Mouse (Mus musculus): Measurements from ENCODE around the gene Cbx5. TPM values are rescaled to one million over a fixed set of nuclear protein-coding genes. Genes with fewer than 3 reads are reported as not detected.

Cbx5 gene
- polyA plus RNA-seq, 1 experiment from 2014 or later, result 177 TPM

- Histone ChIP-seq H3K4me2 (ENCODE audit: low read length) (no peak overlapping the region), H3K27ac (replicated peaks; ENCODE audit: low read depth, low read length) (peak overlapping the region; percentile 50), H3K4me1 (ENCODE audit: control insufficient read depth, insufficient read depth, low read length) (peaks cover 11% of the 10 kb centered on the region), H3K9me3 (ENCODE audit: control insufficient read depth, low read length) (no peaks in the 10 kb centered on the region), H3K36me3 (ENCODE audit: control insufficient read depth, insufficient read depth, low read length) (no peaks in the 10 kb centered on the region), H3K9ac (replicated peaks; ENCODE audit: low read length) (no peak overlapping the region), H3K4me3 (replicated peaks; ENCODE audit: low read depth, low read length) (no peak overlapping the region), H3K27me3 (ENCODE audit: control insufficient read depth, insufficient read depth, low read length) (peaks cover 64% of the 10 kb centered on the region)
- DNase-seq (no peak), ATAC-seq (ENCODE audit: low FRiP score, low TSS enrichment) (no peak)
- 13% methylated on average over 3 of the region's 3 CpGs for WGBS
Observed at GRCm38 (mm10) chr15:103167786-103168185, 71.8 kb downstream of the Cbx5 start.

DNA sequence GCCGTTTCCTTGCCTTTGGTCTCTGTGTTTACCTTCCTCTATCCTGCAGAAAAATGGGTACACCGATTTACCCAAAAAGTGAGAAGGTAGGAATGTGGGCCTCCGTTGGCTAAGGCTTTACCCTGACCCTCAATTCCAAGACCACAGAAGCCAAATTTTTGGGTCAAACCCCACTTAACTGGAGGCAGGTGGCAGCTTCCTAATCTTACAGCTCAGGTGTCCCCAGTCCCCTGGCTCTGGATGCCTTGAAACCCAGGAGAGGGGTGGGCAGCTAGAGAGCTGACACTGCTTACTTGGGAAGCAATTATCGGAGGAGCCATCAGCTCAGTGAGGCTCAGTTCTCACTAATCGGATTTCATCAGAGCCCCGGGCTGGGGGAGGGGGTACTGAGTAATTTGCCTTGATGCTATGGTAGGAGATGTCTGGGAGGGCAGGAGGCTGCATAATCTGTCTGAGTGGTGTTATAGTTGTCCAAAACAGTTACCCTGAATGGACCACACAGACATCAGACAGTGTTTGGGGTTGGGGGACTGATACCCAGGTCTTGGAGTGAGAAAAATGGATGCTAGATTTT, 72.5 kb downstream of the Cbx5 start, which contains the start of gene Smug1:
Smug1 (minus strand) TSS at position 51 of the 574 bp plus-strand sequence.
- Histone ChIP-seq H3K4me3 (replicated peaks; ENCODE audit: low read depth, low read length) (no peak within 1 kb of the TSS), H3K9ac (replicated peaks; ENCODE audit: low read length) (no peak within 1 kb of the TSS), H3K27ac (replicated peaks; ENCODE audit: low read depth, low read length) (peak within 1 kb of the TSS; percentile 50), H3K4me1 (ENCODE audit: control insufficient read depth, insufficient read depth, low read length) (peaks cover 16% of the 10 kb centered on the region), H3K27me3 (ENCODE audit: control insufficient read depth, insufficient read depth, low read length) (peaks cover 58% of the 10 kb centered on the region), H3K9me3 (ENCODE audit: control insufficient read depth, low read length) (no peaks in the 10 kb centered on the region), H3K36me3 (ENCODE audit: control insufficient read depth, insufficient read depth, low read length) (no peaks in the 10 kb centered on the region), H3K4me2 (ENCODE audit: low read length) (no peak within 1 kb of the TSS)
- DNase-seq (no peak), ATAC-seq (ENCODE audit: low FRiP score, low TSS enrichment) (no peak)
- 29% methylated on average over 6 of the region's 6 CpGs for WGBS

GRCm38 (mm10) chr15:103165924-103166323, 73.7 kb downstream of the Cbx5 start:
- Histone ChIP-seq H3K9ac (replicated peaks; ENCODE audit: low read length) (no peak overlapping the region), H3K36me3 (ENCODE audit: control insufficient read depth, insufficient read depth, low read length) (no peaks in the 10 kb centered on the region), H3K4me1 (ENCODE audit: control insufficient read depth, insufficient read depth, low read length) (peaks cover 20% of the 10 kb centered on the region), H3K9me3 (ENCODE audit: control insufficient read depth, low read length) (no peaks in the 10 kb centered on the region), H3K4me3 (replicated peaks; ENCODE audit: low read depth, low read length) (no peak overlapping the region), H3K27ac (replicated peaks; ENCODE audit: low read depth, low read length) (no peak overlapping the region), H3K27me3 (ENCODE audit: control insufficient read depth, insufficient read depth, low read length) (peaks cover 46% of the 10 kb centered on the region), H3K4me2 (ENCODE audit: low read length) (no peak overlapping the region)
- 29% methylated on average over 5 of the region's 5 CpGs for WGBS
- DNase-seq, result no peak
- ATAC-seq (ENCODE audit: low FRiP score, low TSS enrichment), result no peak

GRCm38 (mm10) chr15:103165379-103165778, 74.2 kb downstream of the Cbx5 start:
- H3K36me3 ChIP-seq (ENCODE audit: control insufficient read depth, insufficient read depth, low read length), result no peaks in the 10 kb centered on the region
- peaks cover 20% of the 10 kb centered on the region for H3K4me1 ChIP-seq (ENCODE audit: control insufficient read depth, insufficient read depth, low read length)
- DNase-seq (peak; percentile 97), ATAC-seq (ENCODE audit: low FRiP score, low TSS enrichment) (peak; percentile 24; the same call in 1 of the 2 replicates)
- H3K4me2 ChIP-seq (ENCODE audit: low read length), result no peak overlapping the region
- no peak overlapping the region for H3K9ac ChIP-seq (replicated peaks; ENCODE audit: low read length)
- no peaks in the 10 kb centered on the region for H3K9me3 ChIP-seq (ENCODE audit: control insufficient read depth, low read length)
- H3K4me3 ChIP-seq (replicated peaks; ENCODE audit: low read depth, low read length), result no peak overlapping the region
- no peak overlapping the region for H3K27ac ChIP-seq (replicated peaks; ENCODE audit: low read depth, low read length)
- H3K27me3 ChIP-seq (ENCODE audit: control insufficient read depth, insufficient read depth, low read length), result peaks cover 40% of the 10 kb centered on the region
- under 1% methylated on average over 13 of the region's 13 CpGs for WGBS

- H3K4me3 ChIP-seq (replicated peaks; ENCODE audit: low read depth, low read length), result peak overlapping the region; percentile 63
- peak overlapping the region; percentile 62 for H3K9ac ChIP-seq (replicated peaks; ENCODE audit: low read length)
- H3K36me3 ChIP-seq (ENCODE audit: control insufficient read depth, insufficient read depth, low read length), result no peaks in the 10 kb centered on the region
- H3K4me1 ChIP-seq (ENCODE audit: control insufficient read depth, insufficient read depth, low read length), result peaks cover 11% of the 10 kb centered on the region
- 0 out of 2 replicates have a peak overlapping the region, but pooled peaks have one; percentile 49 for H3K27ac ChIP-seq (replicated peaks; ENCODE audit: low read depth, low read length)
- H3K9me3 ChIP-seq (ENCODE audit: control insufficient read depth, low read length), result no peaks in the 10 kb centered on the region
- ATAC-seq (ENCODE audit: low FRiP score, low TSS enrichment), result peak; percentile 83
- peak; percentile 99 for DNase-seq
- peak overlapping the region; percentile 76 for H3K4me2 ChIP-seq (ENCODE audit: low read length)
- peaks cover 26% of the 10 kb centered on the region for H3K27me3 ChIP-seq (ENCODE audit: control insufficient read depth, insufficient read depth, low read length)
- WGBS, result 8% methylated on average over 25 of the region's 25 CpGs
Observed at GRCm38 (mm10) chr15:103163182-103163919, 76.3 kb downstream of the Cbx5 start.

GRCm38 (mm10) chr15:103157585-103157984, 82.0 kb downstream of the Cbx5 start:
- Histone ChIP-seq H3K9ac (replicated peaks; ENCODE audit: low read length) (no peak overlapping the region), H3K9me3 (ENCODE audit: control insufficient read depth, low read length) (no peaks in the 10 kb centered on the region), H3K4me1 (ENCODE audit: control insufficient read depth, insufficient read depth, low read length) (peaks cover 17% of the 10 kb centered on the region), H3K4me2 (ENCODE audit: low read length) (no peak overlapping the region), H3K4me3 (replicated peaks; ENCODE audit: low read depth, low read length) (no peak overlapping the region), H3K27me3 (ENCODE audit: control insufficient read depth, insufficient read depth, low read length) (no peaks in the 10 kb centered on the region), H3K36me3 (ENCODE audit: control insufficient read depth, insufficient read depth, low read length) (peaks cover 7% of the 10 kb centered on the region; the same call in 1 of the 2 replicates), H3K27ac (replicated peaks; ENCODE audit: low read depth, low read length) (no peak overlapping the region)
- DNase-seq, result no peak
- WGBS, result 79% methylated on average over 10 of the region's 10 CpGs
- ATAC-seq (ENCODE audit: low FRiP score, low TSS enrichment), result no peak

DNA sequence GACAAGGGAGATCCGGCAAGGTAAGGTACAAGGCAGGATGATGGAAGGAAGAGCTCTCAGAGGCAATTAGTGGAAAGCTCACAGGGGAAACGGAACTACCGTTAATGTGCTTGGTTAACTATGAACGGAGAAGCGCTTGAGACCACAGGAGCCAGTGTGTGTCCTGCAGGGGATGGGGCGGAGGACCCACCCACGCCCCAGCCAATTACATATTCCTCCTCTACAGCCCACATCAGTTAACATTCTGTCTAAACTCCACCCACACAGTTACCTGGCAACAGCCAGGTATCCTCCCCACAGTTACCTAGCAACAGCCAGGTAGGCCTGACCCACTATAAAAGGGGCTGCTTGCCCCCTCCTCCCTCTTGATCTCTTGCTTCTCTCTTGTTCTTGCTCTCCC, 82.7 kb downstream of the Cbx5 start:
- 52% methylated on average over 7 of the region's 7 CpGs for WGBS
- ATAC-seq (ENCODE audit: low FRiP score, low TSS enrichment) (no peak), DNase-seq (no peak)
- Histone ChIP-seq H3K27ac (replicated peaks; ENCODE audit: low read depth, low read length) (no peak overlapping the region), H3K36me3 (ENCODE audit: control insufficient read depth, insufficient read depth, low read length) (peaks cover 7% of the 10 kb centered on the region; the same call in 1 of the 2 replicates), H3K4me3 (replicated peaks; ENCODE audit: low read depth, low read length) (no peak overlapping the region), H3K9ac (replicated peaks; ENCODE audit: low read length) (no peak overlapping the region), H3K27me3 (ENCODE audit: control insufficient read depth, insufficient read depth, low read length) (no peaks in the 10 kb centered on the region), H3K4me1 (ENCODE audit: control insufficient read depth, insufficient read depth, low read length) (peaks cover 14% of the 10 kb centered on the region), H3K4me2 (ENCODE audit: low read length) (no peak overlapping the region), H3K9me3 (ENCODE audit: control insufficient read depth, low read length) (no peaks in the 10 kb centered on the region)

- no peaks in the 10 kb centered on the region for H3K9me3 ChIP-seq (ENCODE audit: control insufficient read depth, low read length)
- no peak overlapping the region for H3K4me3 ChIP-seq (replicated peaks; ENCODE audit: low read depth, low read length)
- H3K36me3 ChIP-seq (ENCODE audit: control insufficient read depth, insufficient read depth, low read length), result peaks cover 7% of the 10 kb centered on the region; the same call in 1 of the 2 replicates
- DNase-seq (peak; percentile 51), ATAC-seq (ENCODE audit: low FRiP score, low TSS enrichment) (peak; percentile 60; the same call in 1 of the 2 replicates)
- peak overlapping the region; percentile 29; the same call in 1 of the 2 replicates for H3K9ac ChIP-seq (replicated peaks; ENCODE audit: low read length)
- H3K4me1 ChIP-seq (ENCODE audit: control insufficient read depth, insufficient read depth, low read length), result peaks cover 11% of the 10 kb centered on the region
- 24% methylated on average over 32 of the region's 32 CpGs for WGBS
- H3K4me2 ChIP-seq (ENCODE audit: low read length), result peak overlapping the region; percentile 29
- H3K27me3 ChIP-seq (ENCODE audit: control insufficient read depth, insufficient read depth, low read length), result no peaks in the 10 kb centered on the region
- 0 out of 2 replicates have a peak overlapping the region, but pooled peaks have one; percentile 20 for H3K27ac ChIP-seq (replicated peaks; ENCODE audit: low read depth, low read length)
Observed at GRCm38 (mm10) chr15:103155366-103156321, 84.0 kb downstream of the Cbx5 start.
